Mouse (Mus musculus) left cerebral cortex, postnatal 25 days (tissue): Measurements from ENCODE around the gene Pbp2. TPM values are rescaled to one million over a fixed set of nuclear protein-coding genes. Genes with fewer than 3 reads are reported as not detected.
A peak's percentile ranks its signal among the peaks of the same experiment; 100 is the strongest.

Experiments
- DNase-seq, 2 experiments: peaks; one replicate each; pipeline ENCODE4 v3.0.0; 2022; ENCODE audit warnings: low spot score in 2 of 2, mixed read lengths in 1 of 2
- intact Hi-C: fragments of 180-260 bp; cut with DNase I; formaldehyde crosslinking; loops from one replicate; pipeline ENCODE4 v1.15.1; 2025
- total RNA-seq, 2 experiments: library from RNA; stranded (reverse); gene quantifications; 2 replicates each; pipeline ENCODE4 v1.2.3; 2021

The Pbp2 gene
- total RNA-seq, 2 experiments from 2014 or later = 0.25 to 0.28 TPM

GRCm38 (mm10) chr6:135304576-135305260 is 5.5 kb downstream of the Pbp2 start:
- intact Hi-C loops = no loop called here
- DNase-seq = no peak

- intact Hi-C loops = no loop called here
- no peak for DNase-seq
These were observed 7.6 kb downstream of the Pbp2 start for GRCm38 (mm10) chr6:135302421-135303125.

- intact Hi-C loops = no loop called here
- no peak for DNase-seq
These were observed 9.7 kb downstream of the Pbp2 start for GRCm38 (mm10) chr6:135300469-135300868.

GRCm38 (mm10) chr6:135299024-135299550 is 11.1 kb downstream of the Pbp2 start:
- intact Hi-C loops = no loop called here
- no peak for DNase-seq

GRCm38 (mm10) chr6:135297570-135297969 is 12.6 kb downstream of the Pbp2 start:
- no peak for DNase-seq
- intact Hi-C loops = no loop called here

- intact Hi-C loops = no loop called here
- peak in 1 of 2 experiments; percentile 39 for DNase-seq
These were observed 13.9 kb downstream of the Pbp2 start for GRCm38 (mm10) chr6:135296267-135296666.

- DNase-seq = peak in 1 of 2 experiments; percentile 46
- intact Hi-C loops = no loop called here
These were observed 14.9 kb downstream of the Pbp2 start for GRCm38 (mm10) chr6:135295082-135295861.

GRCm38 (mm10) chr6:135294150-135294549 is 16.1 kb downstream of the Pbp2 start:
- DNase-seq = no peak
- intact Hi-C loops = no loop called here

GRCm38 (mm10) chr6:135292391-135292790 is 17.8 kb downstream of the Pbp2 start:
- intact Hi-C loops = no loop called here
- no peak for DNase-seq

- no peak for DNase-seq
- intact Hi-C loops = no loop called here
These were observed 30.3 kb downstream of the Pbp2 start for GRCm38 (mm10) chr6:135279856-135280255.

GRCm38 (mm10) chr6:135279286-135279685 is 30.9 kb downstream of the Pbp2 start:
- DNase-seq = no peak
- intact Hi-C loops = no loop called here

GRCm38 (mm10) chr6:135278302-135278701 is 31.9 kb downstream of the Pbp2 start:
- no peak for DNase-seq
- intact Hi-C loops = no loop called here

- intact Hi-C loops = no loop called here
- no peak for DNase-seq
These were observed 33.5 kb downstream of the Pbp2 start for GRCm38 (mm10) chr6:135276474-135277295.

GRCm38 (mm10) chr6:135275231-135275630 is 35.0 kb downstream of the Pbp2 start:
- DNase-seq = no peak
- intact Hi-C loops = no loop called here

- DNase-seq = no peak
- intact Hi-C loops = no loop called here
These were observed 37.1 kb downstream of the Pbp2 start for GRCm38 (mm10) chr6:135273066-135273465.

GRCm38 (mm10) chr6:135271761-135272160 is 38.4 kb downstream of the Pbp2 start:
- intact Hi-C loops = no loop called here
- DNase-seq = no peak

- DNase-seq = no peak
- intact Hi-C loops = no loop called here
These were observed 40.6 kb downstream of the Pbp2 start for GRCm38 (mm10) chr6:135269626-135270025.

- intact Hi-C loops = no loop called here
- no peak for DNase-seq
These were observed 41.8 kb downstream of the Pbp2 start for GRCm38 (mm10) chr6:135268392-135268791.

- DNase-seq = no peak
- intact Hi-C loops = no loop called here
These were observed 43.0 kb downstream of the Pbp2 start for GRCm38 (mm10) chr6:135267221-135267620.
